Mouse (Mus musculus) forebrain, embryonic 12.5 days (tissue): ENCODE results near the gene Ankrd13d. TPM values are rescaled to one million over a fixed set of nuclear protein-coding genes. Genes with fewer than 3 reads are reported as not detected.
"Not testable (repeated sequence)": the region's sequence is repeated elsewhere in the genome, so short reads cannot be mapped to it uniquely, and the experiment has no call there.

ENCODE experiments used
- ATAC-seq: fragments of 200-750 bp; cut with Nextera tagmentation; 2 replicates; pipeline ENCODE4 v1.8.0; 2017; ENCODE audit warnings: moderate TSS enrichment; ENCODE audit not compliant: low FRiP score
- H3K27ac ChIP-seq: fragments of 300-500 bp; sonication (generic); 2 replicates; pipeline ENCODE4 v1.5.1; 2016; ENCODE audit warnings: mild to moderate bottlenecking
- H3K27me3 ChIP-seq: fragments of 300-500 bp; sonication (generic); 2 replicates; pipeline ENCODE4 v1.6.1; 2016; ENCODE audit warnings: mild to moderate bottlenecking
- H3K36me3 ChIP-seq: fragments of 300-500 bp; sonication (generic); replicated peaks from 2 replicates; pipeline ENCODE4 v1.6.1; 2016; ENCODE audit warnings: mild to moderate bottlenecking
- H3K4me1 ChIP-seq: fragments of 300-500 bp; sonication (generic); 2 replicates; pipeline ENCODE4 v1.6.1; 2016
- H3K4me2 ChIP-seq: fragments of 300-500 bp; sonication (generic); 2 replicates; pipeline ENCODE4 v1.6.1; 2016; ENCODE audit warnings: mild to moderate bottlenecking, moderate library complexity
- H3K4me3 ChIP-seq: fragments of 300-500 bp; sonication (generic); replicated peaks from 2 replicates; pipeline ENCODE4 v1.5.1; 2016; ENCODE audit warnings: mild to moderate bottlenecking
- H3K9ac ChIP-seq: fragments of 300-500 bp; sonication (generic); 2 replicates; pipeline ENCODE4 v1.6.1; 2016; ENCODE audit warnings: mild to moderate bottlenecking
- H3K9me3 ChIP-seq: fragments of 300-500 bp; sonication (generic); 2 replicates; pipeline ENCODE4 v1.6.1; 2016
- WGBS: fragments of 180-500 bp; shearing (Covaris S2); methylation state at CpG from one replicate; pipeline ENCODE4 v1.1.7; 2016; 5-methylcytosine and 5-hydroxymethylcytosine counted together
- polyA plus RNA-seq: library from polyadenylated mRNA; unstranded; fragments of >200 nt; fragmentation: Nextera tagmentation; extraction: Ambion mirVana; gene quantifications from 2 replicates; pipeline ENCODE4 v1.2.1, GENCODE M21; 2016

Ankrd13d gene
- polyA plus RNA-seq, 1 experiment from 2014 or later, result 12.6 TPM

DNA sequence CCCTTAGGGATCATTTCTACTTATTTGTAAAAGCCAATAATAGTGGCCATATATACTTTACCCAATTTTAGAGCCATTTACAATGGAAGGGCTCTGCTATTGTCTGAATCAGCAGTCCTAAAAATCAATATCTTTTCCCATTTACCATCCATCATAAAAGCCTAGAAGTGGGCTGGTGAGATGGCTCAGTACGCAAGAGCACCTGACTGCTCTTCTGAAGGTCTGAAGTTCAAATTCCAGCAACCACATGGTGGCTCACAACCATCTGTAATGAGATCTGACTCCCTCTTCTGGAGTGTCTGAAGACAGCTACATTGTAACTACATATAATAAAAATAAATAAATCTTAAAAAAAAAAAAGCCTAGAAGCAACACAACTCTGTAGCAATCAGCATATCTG is 34.3 kb downstream of the Ankrd13d start:
- ATAC-seq, H3K4me1 ChIP-seq, H3K4me2 ChIP-seq, H3K9me3 ChIP-seq, H3K4me3 ChIP-seq, H3K27ac ChIP-seq, H3K27me3 ChIP-seq, H3K9ac ChIP-seq, H3K36me3 ChIP-seq: not testable (repeated sequence)
- 71% methylated on average over 1 of the region's 1 CpGs for WGBS

DNA sequence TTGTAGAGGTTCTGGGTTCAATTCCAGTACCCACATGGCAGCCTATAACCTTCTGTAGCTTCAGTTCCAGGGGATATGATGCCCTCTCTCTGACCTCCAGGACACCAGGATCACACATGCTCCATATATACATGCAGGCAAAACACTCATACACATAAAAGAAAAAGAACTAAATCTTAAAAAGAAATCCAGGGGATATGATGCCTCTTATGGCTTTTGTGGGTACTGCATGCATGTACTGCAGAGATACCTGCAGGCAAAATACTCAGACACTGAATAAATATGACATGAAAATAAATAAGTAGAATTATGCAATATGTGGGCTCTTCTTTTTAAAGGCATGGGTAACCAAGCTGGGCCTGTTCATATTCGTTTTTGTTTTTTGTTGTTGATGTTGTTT is 35.9 kb downstream of the Ankrd13d start:
- H3K27ac ChIP-seq, result no peak overlapping the region
- WGBS, result 62% methylated on average over 1 of the region's 1 CpGs

DNA sequence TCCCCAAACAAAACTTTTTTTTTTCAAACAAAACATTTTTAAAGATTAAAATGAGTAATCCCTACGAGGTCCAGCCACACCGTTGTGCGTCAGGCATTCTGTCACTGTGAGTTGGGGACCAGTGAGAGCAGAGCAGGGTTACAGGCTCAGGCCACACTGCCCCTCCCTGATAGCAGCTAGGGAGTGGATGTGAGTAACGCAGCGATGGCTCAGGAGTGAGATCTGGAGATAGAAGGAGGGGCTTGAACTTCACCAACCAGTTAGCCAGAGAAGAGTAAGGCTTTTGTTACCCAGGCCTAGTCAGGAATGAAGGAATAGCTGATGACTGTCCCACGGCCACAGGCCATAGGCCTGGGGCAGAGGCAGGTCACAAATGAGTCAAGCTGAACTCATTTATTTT is 38.2 kb downstream of the Ankrd13d start:
- no peaks in the 10 kb centered on the region for H3K36me3 ChIP-seq
- H3K4me2 ChIP-seq, result no peak overlapping the region
- no peaks in the 10 kb centered on the region for H3K9me3 ChIP-seq
- no peak overlapping the region for H3K9ac ChIP-seq
- H3K27ac ChIP-seq, result no peak overlapping the region
- ATAC-seq, result no peak
- no peak overlapping the region for H3K4me3 ChIP-seq
- H3K27me3 ChIP-seq, result no peaks in the 10 kb centered on the region
- 80% methylated on average over 6 of the region's 6 CpGs for WGBS
- no peaks in the 10 kb centered on the region for H3K4me1 ChIP-seq

More for the DNA sequence above, 35.9 kb downstream of the Ankrd13d start:
- no peaks in the 10 kb centered on the region for H3K9me3 ChIP-seq
- H3K9ac ChIP-seq, result no peak overlapping the region
- no peaks in the 10 kb centered on the region for H3K27me3 ChIP-seq
- H3K36me3 ChIP-seq, result no peaks in the 10 kb centered on the region
- H3K4me2 ChIP-seq, result no peak overlapping the region
- ATAC-seq, result no peak
- no peak overlapping the region for H3K4me3 ChIP-seq
- no peaks in the 10 kb centered on the region for H3K4me1 ChIP-seq

DNA sequence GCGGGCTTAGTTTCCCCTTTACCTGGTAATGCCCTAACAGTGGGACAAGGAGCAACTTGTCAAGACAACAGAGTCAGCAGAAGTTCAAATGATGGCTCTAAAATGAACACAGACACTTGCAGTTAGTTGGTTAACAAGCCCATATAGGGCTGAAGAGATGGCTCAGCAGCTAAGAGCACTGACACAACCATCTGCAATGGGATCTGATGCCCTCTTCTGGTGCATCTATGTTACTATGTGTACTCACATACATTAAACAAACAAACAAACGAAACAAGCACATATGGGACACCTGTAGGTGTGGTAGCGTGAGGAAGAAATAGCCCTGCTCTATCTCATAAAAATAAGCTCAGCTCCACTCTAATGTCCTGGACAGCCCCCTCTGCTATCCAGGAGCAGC is 40.5 kb downstream of the Ankrd13d start:
- no peak overlapping the region for H3K4me2 ChIP-seq
- no peaks in the 10 kb centered on the region for H3K9me3 ChIP-seq
- 65% methylated on average over 3 of the region's 3 CpGs for WGBS
- H3K4me3 ChIP-seq, result no peak overlapping the region
- H3K27me3 ChIP-seq, result no peaks in the 10 kb centered on the region
- H3K36me3 ChIP-seq, result no peaks in the 10 kb centered on the region
- no peak overlapping the region for H3K9ac ChIP-seq
- no peak overlapping the region for H3K27ac ChIP-seq
- ATAC-seq, result no peak
- H3K4me1 ChIP-seq, result no peaks in the 10 kb centered on the region

DNA sequence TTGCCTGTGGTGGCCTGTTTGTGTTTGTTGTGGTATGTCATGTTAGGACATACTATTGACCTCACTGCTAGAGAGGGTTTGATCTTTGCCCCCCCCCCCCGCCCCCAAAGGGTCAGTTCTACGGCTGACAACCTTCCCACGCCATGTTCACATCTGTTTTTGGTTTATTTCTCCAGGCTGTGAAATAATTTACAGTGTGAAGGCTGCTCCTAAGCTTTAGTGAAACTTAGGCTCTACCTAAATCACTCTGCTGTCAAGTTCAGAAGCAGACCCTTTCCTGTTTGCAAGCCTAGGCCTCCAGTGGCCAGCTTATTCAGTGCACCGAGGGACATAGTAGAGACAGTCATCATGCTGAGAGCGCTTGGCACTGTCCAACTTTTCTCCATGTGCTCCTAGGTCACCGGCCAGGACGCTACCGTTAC is 42.7 kb downstream of the Ankrd13d start:
- Histone ChIP-seq H3K36me3 (no peaks in the 10 kb centered on the region), H3K4me3 (no peak overlapping the region)
- 79% methylated on average over 8 of the region's 8 CpGs for WGBS

DNA sequence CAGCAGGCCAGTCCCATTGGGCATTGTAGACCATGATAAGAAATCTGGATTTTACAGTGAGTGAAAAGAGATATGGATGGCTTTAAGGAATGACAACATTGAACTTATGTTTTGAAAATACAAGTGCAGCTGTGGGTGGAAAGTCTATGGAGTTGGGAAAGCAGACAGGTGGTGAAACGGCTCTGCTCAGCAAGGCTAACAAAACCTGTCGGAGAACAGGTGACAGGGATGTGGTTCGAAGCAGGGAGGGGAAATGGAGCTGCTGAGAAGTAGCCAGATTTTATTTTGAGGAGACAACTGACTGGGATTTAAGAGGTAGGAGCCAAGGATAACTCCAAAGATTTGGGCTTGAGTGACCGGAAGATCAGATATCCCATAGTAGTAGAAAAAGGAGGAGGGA is 48.4 kb downstream of the Ankrd13d start:
- ATAC-seq, result no peak
- no peaks in the 10 kb centered on the region for H3K9me3 ChIP-seq
- peaks cover 15% of the 10 kb centered on the region for H3K4me1 ChIP-seq
- no peak overlapping the region for H3K27ac ChIP-seq
- H3K4me2 ChIP-seq, result no peak overlapping the region
- H3K27me3 ChIP-seq, result peaks cover 19% of the 10 kb centered on the region
- no peak overlapping the region for H3K4me3 ChIP-seq
- no peaks in the 10 kb centered on the region for H3K36me3 ChIP-seq
- 85% methylated on average over 4 of the region's 4 CpGs for WGBS
- H3K9ac ChIP-seq, result no peak overlapping the region

More for the DNA sequence above, 42.7 kb downstream of the Ankrd13d start:
- Histone ChIP-seq H3K9me3 (no peaks in the 10 kb centered on the region), H3K27ac (no peak overlapping the region), H3K4me1 (peaks cover 3% of the 10 kb centered on the region; the same call in 1 of the 2 replicates), H3K4me2 (no peak overlapping the region), H3K27me3 (no peaks in the 10 kb centered on the region), H3K9ac (no peak overlapping the region)
- ATAC-seq, result no peak

DNA sequence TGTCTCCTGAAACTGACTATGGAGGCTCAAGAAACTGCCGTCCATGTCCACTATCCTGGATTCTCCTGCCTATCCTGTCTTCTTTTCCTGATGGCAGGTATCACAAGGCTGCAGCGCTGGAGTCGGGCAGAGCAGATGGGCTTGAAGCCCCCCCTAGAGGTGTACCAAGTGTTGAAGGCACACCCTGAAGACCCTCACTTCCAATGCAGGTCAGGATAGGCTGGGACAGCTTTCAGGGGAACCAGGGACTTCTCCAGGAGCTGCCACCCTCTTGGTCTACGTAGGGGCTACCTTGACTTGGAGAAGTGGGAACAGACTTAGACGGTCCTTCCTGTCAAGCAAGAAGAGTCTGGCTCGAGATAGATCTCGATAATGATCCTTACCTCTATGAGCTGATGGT is 50.3 kb downstream of the Ankrd13d start:
- peak overlapping the region; percentile 90; the same call in 1 of the 2 replicates for H3K4me2 ChIP-seq
- WGBS, result 78% methylated on average over 7 of the region's 7 CpGs
- peak overlapping the region; percentile 69; the same call in 1 of the 2 replicates for H3K9ac ChIP-seq
- H3K36me3 ChIP-seq, result no peaks in the 10 kb centered on the region
- ATAC-seq, result no peak
- H3K4me3 ChIP-seq, result no peak overlapping the region
- H3K4me1 ChIP-seq, result peaks cover 15% of the 10 kb centered on the region
- H3K27me3 ChIP-seq, result peaks cover 32% of the 10 kb centered on the region
- H3K9me3 ChIP-seq, result no peaks in the 10 kb centered on the region
- no peak overlapping the region for H3K27ac ChIP-seq

DNA sequence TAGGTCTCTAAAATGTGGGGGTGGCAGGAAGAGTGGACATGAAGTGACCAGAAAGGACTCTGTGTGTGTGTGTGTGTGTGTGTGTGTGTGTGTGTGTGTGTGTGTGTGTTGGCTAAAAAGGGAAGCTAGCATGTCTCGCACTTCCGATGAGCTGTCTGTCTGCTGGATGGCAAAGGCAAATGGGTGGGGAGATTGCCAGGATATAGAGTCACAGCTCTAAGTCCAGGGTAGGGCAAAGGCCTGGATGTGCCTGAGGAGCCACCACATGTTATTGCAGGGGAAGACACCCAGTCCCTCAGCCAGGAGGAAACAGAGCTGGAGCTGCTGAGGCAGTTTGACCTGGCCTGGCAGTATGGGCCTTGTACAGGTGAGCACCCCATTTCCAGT is 50.8 kb downstream of the Ankrd13d start:
- H3K27me3 ChIP-seq, result peaks cover 36% of the 10 kb centered on the region
- H3K4me2 ChIP-seq, result peak overlapping the region; percentile 90
- peaks cover 15% of the 10 kb centered on the region for H3K4me1 ChIP-seq
- H3K9me3 ChIP-seq, result no peaks in the 10 kb centered on the region
- ATAC-seq, result no peak
- peak overlapping the region; percentile 57 for H3K4me3 ChIP-seq
- WGBS, result 54% methylated on average over 2 of the region's 2 CpGs
- H3K27ac ChIP-seq, result peak overlapping the region; percentile 67; the same call in 1 of the 2 replicates
- no peaks in the 10 kb centered on the region for H3K36me3 ChIP-seq
- peak overlapping the region; percentile 69 for H3K9ac ChIP-seq

DNA sequence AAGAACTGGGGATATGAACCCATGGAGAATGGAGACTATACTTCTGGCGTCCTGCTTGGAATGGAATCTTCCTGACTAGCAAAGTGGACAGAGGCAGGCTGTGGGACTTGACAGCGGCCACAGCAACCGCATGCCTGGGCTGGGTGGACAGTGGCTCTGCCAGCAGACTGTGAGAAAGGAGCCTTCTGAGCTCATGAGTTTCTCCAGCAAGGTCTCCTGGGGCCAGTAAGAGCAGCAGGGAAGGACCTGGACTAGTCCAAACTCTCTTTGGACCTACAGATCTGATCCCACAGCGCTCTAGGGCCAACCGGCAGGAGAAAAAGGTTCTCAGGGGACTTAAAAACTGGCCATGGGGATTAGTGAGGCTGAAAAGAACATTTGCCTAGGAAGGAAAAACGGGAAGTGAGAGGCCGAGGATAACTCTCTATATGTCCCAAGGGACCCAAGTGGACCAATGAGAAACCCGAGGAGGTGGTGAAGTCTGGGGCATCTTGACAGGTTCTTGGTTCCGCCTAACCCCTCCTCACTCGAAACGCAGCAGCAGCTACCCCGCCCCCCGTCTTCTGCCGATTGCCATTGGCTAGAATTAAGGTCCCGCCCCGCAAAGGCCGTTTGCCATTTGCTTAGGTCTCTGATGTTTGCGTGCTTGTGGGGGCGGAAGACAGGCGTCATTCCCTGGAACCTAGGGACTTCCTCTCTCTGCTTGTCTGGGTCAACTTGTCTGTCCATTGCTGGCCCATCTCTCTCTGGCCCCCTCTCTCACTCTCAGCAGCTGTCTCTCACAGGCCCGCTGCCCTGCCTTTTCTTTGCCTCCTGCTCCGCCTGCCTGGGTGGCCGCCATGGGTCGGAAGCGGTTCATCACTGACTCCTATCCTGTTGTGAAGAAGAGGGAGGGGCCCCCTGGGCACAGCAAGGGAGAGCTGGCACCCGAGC is 51.4 kb downstream of the Ankrd13d start, which contains the start of gene Pold4:
Gene Pold4 (plus strand): TSS at position 647 of the 933 bp plus-strand sequence.
- ATAC-seq, result peak; percentile 91
- Histone ChIP-seq H3K4me2 (peak within 1 kb of the TSS; percentile 90), H3K9me3 (no peaks in the 10 kb centered on the region), H3K4me3 (peak within 1 kb of the TSS; percentile 57), H3K27me3 (peaks cover 37% of the 10 kb centered on the region), H3K4me1 (peaks cover 15% of the 10 kb centered on the region), H3K36me3 (no peaks in the 10 kb centered on the region), H3K27ac (peak within 1 kb of the TSS; percentile 67; the same call in 1 of the 2 replicates), H3K9ac (peak within 1 kb of the TSS; percentile 69)
- WGBS, result 14% methylated on average over 26 of the region's 26 CpGs

DNA sequence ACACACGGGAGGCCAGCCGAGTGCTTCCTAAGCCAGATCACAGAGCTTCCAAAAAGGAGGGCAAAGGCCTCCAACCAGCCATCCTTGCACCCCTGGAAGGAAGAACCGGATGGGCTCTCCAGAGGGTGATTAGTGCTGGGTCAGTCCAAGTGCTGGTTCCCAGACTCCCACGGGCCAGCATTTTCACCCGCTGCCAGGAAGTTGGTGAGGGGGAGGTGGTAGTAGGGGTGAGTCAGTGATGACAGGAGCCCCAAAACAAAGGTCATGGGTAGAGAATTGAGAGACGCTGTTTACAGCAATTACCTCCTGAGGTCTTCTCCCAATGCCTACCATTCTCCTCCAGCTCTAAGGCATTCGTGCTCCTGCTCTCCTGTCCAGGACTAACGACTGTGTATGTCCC is 52.5 kb downstream of the Ankrd13d start:
- 72% methylated on average over 8 of the region's 8 CpGs for WGBS

DNA sequence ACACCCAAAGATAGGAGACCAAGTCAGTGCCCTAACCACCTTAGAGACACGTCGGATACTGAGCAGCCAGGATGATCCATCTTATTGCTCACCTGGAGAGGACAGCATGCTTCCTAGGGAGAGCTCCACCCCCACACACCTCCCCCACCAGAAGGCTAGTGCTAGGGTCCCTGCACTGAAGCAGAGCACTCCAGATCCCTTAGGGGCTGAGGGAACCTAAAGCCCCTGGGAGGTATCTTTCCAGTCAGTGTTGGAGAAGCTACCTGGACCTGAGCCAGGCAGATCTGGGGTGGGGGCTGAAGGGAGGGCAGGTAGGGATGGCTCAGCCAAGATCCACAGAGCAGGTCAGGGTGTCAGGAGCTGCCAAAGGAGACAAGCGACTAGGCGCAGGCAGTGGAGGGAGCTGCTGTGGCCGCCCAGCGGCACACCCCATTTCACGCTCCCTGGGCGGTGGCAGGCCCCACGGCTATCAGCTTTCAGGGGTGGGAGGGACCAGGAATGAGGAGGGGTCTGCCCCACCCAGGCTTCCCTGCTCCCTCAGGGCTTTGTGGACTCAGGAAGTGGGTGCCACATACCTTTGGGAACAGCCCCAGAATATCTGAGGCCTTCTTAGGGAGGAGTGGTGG is 53.4 kb downstream of the Ankrd13d start:
- Histone ChIP-seq H3K4me3 (no peak overlapping the region), H3K4me1 (peaks cover 12% of the 10 kb centered on the region), H3K9me3 (no peaks in the 10 kb centered on the region), H3K27ac (no peak overlapping the region), H3K9ac (no peak overlapping the region), H3K27me3 (peaks cover 37% of the 10 kb centered on the region), H3K36me3 (no peaks in the 10 kb centered on the region), H3K4me2 (no peak overlapping the region)
- no peak for ATAC-seq
- WGBS, result 49% methylated on average over 9 of the region's 9 CpGs

More for the DNA sequence above, 52.5 kb downstream of the Ankrd13d start:
- H3K36me3 ChIP-seq, result no peaks in the 10 kb centered on the region
- H3K4me3 ChIP-seq, result no peak overlapping the region
- H3K4me1 ChIP-seq, result peaks cover 12% of the 10 kb centered on the region
- H3K4me2 ChIP-seq, result no peak overlapping the region
- H3K9ac ChIP-seq, result no peak overlapping the region
- no peaks in the 10 kb centered on the region for H3K9me3 ChIP-seq
- H3K27ac ChIP-seq, result no peak overlapping the region
- H3K27me3 ChIP-seq, result peaks cover 37% of the 10 kb centered on the region
- no peak for ATAC-seq

DNA sequence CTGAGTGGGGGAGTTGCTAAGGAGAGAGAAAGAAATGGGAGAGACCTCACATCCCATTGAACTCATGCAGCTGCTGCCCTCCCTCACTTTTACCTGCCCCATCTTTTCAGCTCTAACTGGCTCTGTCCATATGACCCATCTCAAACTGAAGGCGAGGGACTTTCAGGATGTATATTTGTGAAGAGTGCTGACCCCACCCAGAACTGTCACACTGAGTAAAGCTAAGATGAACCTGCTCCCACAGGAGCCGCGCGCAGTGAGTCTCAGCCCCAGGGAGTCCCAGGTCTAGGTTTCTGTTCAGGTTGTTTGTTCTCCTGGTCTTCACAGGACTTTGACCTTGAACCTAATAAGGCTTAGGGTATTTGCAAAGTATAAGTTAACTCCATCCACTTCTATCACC is 54.0 kb downstream of the Ankrd13d start:
- Histone ChIP-seq H3K4me3 (no peak overlapping the region), H3K9ac (no peak overlapping the region), H3K27me3 (peaks cover 37% of the 10 kb centered on the region), H3K4me1 (peaks cover 12% of the 10 kb centered on the region), H3K27ac (no peak overlapping the region), H3K4me2 (no peak overlapping the region), H3K36me3 (no peaks in the 10 kb centered on the region), H3K9me3 (no peaks in the 10 kb centered on the region)
- no peak for ATAC-seq
- 74% methylated on average over 4 of the region's 4 CpGs for WGBS
